Mouse (Mus musculus) adipocyte (in vitro differentiated cells): ENCODE data around the gene Aplf.

Experiments
- DNase-seq: peaks from one replicate; pipeline ENCODE4 v3.0.0-alpha.2; 2016; ENCODE audit warnings: low spot score

Aplf gene

DNA sequence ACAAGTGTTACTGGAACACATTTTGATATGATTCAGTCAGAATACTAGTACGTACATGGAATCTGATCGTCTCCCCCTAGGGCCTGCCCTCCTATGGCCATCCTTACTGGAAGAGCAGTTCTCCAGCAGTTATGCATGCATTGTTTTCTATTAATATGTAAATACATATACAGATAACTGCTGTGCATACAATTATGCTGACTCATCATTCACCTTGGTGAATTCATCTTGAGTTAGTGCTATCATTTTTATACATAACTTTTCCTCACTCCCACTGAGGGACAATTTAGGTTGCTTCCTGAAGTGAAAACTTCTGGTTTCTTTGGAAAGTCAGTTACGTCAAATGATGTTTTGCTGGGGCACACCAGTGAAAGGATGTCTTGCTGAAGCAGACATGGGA lies 48.8 kb downstream of the Aplf start:
- DNase-seq: no peak

DNA sequence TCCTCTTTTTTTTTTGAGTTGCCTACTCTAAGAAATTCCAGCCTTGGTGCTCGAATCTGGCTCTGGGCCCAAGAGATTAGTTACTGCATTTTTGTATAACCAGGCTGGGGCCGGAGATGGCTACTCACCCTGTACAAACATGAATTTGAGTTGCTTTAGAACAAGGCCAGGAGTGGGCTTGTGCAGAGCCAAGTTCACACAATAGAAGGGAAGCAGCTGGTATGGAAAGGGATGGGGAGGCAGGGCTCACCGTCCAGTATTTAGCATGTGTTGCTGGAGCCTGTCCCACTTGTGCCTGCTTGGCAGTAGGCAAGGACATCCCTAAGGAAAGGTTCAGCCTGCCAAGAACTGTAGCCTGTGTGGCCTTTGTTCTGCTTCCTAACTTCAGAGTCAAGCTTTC lies 50.7 kb downstream of the Aplf start:
- peak; percentile 86 for DNase-seq

DNA sequence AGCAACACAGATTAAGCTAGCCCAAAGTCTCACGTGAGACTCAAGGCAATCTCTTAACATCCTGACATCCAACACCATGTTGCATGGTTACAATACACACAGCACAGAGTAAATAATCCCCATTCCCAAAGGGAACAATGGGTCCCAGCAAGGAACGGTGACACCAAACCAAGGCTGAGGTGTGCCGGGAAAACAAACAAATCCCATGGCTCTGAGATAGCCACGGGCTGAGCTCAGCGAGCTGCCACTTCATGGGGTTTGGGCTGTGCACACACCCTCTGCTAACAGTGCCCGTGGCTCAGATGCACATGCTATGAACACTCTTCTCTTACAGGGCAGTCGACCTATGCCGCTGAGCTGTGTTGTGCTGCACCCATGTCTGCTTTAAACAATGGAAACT lies 54.0 kb downstream of the Aplf start:
- no peak for DNase-seq

DNA sequence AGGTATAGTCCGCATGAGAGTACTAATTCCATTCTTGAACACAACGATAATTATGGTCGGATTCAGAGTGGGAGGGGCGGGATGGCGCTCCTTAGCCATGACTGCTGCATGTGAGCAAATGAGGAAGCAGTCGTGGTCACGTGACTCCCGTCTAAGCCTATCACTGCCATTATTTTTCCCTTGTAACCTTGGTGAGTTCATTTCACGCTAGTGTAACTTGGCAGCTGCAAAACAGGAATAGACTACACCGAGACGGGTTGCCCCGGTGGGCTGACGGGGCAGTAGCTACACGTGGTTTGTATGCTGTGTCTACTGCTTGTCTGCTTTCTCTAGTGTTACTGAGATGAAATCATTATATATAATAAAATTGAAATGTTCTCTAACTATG lies 56.3 kb downstream of the Aplf start:
- DNase-seq: no peak

DNA sequence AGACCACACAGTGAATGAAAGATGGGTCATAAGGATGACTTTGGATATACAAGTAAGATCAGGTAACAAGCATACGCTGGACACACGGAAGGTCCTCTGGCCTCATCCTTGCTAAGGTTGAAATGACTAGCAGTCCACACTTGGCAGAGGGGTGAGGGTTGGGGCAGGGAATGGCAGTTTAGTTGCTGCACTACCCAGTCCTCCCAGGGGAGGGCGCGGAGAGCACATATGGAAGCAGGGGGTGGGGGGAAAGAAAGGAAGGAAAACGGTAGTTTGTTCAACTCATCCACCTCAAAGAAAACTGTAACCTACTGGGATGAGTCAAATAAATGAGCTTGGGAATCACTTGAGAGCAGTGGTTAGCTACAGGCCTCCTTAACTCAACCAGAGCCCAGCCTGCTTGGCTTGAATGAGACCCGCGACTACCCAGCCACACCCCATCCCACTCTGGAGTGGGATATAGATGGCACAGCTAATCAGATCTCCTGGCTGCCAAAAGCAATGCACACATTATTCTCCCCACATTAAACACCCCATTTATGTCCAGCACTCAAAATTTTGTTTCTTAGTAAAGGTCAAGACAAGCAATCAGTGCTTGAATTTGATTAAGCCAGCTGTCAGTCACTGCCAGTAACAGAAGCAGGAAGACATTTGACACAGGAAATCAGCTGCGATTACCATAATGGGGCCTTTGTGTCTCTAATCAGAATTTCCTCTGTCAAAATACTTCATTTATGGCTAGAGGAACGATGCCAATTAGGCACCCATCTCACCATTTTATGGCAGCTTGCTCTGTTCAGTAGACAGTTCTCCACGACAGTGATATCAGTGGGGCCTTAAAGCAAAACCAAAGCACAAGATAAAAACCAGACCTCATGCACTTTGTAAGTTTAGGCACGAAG lies 56.9 kb downstream of the Aplf start:
- peak; percentile 21 for DNase-seq

DNA sequence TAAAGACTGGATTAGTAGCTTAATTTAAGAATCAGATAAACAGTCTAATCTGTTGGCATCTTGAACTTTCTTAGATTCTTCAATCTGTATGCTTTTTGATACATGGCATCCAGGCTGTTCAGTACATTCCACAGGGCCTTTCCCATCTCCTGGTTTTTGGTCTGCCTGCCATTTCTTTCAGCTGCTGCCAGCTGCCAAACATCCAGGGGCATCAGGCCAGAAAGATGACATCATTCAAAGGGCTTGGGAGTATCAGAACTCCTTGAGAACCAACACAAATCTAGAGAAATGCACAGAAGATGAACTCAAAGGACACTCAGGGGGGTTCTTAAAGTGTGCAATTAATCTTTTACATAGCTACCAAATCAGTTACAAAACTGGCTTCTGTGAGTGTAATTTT lies 72.2 kb downstream of the Aplf start:
- DNase-seq: peak; percentile 66

DNA sequence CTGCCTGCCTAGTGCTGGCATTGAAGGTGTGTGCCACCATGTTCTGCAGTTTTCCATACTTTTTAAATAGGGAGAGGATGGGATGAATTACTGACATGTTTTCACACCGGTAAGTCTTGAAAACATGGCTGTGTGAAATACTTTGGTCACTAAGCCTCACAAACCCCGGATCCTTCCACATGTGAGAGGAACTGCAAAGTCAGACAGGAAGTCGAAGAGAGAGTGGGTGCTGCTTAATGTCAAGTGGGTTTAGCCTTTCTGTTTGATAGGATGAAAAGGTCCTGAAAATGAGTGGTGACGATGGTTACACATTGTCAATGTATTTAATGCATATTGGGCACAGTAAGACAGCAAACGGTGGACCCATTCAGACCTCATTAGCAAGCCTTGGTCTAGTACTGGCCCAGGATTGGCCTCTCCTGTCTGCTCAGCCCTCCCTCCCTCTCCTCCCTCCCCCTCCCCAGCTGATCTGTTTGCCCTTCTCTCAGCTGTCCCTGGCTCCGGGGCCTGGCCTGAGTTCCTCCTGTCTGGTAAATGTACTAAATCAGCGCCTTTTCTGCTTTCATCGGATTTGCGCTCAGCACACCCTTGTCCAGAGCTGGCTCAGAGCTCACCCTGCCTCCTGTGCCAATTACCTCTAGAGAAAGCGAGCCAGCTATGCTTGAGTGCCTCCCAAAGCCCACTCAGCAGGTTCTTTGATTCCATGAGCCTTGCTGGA lies 74.7 kb downstream of the Aplf start:
- no peak for DNase-seq

DNA sequence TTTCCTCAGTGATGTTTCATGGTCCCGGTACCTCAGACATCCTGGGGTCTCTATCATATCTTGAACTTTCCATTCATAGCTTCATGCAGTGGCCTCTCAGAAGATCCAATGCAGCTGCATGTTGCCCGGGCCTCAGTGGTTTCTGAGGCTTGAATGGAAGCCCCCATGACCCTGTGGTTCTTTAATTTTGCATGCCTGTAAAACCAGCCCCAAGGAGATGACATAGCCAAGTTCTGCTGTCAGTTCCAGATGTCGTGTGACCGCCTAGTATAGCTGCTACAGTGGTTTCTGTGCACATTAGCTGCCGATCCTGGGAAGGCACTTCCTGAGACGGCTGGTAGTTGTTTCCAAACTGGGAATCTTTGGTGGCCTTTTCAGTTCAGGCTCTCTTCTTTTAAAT lies 77.8 kb downstream of the Aplf start:
- no peak for DNase-seq

DNA sequence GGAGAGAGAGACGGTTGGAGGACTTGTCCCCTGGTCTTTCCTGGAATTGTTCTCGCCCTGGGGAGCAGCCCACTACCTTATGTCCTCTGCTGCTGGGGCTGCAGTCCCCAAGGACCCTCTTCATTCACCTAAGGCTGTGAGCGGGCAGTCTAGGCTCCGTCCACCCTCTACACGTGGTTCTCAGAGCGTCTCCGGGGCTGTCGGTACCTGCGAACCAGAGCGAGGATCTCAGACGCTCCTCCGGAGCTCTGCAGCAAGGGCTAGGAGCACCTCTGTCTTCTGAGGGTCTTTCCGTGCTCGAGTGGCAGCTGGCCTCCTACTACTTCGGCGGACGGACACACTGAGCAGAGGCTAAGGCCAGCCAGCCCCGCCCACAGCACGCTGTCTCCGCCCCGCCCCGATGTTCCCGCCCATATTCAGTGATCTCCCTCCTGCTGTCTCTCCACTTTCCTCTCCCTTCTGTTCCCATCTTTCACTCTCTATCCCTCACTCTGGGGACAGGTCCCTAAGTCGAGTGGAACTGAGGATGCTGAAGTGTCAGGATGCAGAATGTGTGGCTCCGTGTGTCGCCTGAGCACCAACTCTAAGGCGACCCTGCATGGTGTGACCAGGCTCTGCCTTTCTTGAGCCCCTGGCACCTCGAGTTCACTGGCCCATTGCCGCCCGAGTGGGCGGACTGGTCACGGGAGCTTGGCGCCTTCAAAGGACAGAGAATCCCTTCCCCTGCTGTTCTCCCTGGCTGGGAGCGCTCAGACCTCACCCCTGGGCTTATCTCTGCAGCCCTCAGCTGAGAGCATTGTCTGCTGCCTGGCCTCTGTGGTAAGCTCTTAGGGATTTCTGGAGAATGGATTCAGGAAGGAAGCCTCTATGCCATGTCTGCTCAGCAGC lies 81.4 kb downstream of the Aplf start, which contains the start of gene Prokr1:
Prokr1 (minus strand) TSS at position 350 of the 888 bp plus-strand sequence.
- DNase-seq: no peak

DNA sequence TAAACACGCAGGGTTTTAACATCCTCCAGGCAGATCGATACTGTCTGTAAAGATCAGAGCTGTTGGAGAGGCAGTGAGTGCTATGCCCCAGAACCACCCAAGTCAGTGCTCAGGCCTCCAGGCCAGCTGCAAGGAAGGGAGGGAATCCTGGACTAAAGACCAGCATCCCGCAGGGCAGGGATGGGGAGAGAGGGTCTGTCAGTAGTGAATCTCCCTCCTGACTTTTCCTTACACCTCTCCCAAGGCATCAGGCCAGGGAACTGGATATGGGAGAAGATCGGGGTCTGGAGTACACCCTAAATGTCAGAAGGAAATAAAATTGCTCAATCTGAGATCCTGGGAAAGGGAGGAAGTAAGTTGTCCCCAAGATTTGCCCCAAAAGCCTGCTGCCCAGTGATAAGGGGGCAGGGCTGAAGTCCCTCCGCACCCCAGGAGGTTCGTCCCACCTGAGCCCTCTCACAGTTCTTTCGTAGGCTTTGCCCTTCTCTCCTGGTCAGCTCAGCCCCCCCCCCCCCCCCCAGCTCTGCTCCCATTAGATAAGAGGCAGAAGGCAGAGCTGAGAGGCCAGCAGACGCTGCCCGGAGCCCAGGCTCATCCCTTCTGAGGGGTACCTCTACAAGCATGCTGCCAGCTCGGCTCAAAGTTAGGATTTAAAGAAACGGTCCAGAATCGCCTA lies 82.1 kb downstream of the Aplf start:
- no peak for DNase-seq

DNA sequence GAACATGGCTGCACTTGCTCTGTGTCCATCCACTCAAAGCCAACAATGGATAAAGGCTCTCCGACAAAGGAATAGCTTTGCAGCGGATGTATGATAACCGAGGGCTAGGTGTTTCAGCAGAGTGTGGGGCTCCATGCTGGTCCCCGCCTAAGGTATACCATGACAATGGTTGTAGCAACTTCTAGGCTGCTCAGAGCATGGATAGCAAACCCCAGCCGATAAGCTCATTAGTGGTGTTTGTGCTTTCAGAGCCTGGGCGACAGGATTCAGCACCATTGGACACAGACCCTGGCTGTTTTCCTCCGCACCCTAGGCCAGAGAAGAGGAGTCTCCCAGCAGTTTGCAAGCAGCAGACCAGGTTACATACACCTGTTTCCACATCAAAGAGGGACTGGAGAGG lies 88.0 kb downstream of the Aplf start:
- DNase-seq: no peak

DNA sequence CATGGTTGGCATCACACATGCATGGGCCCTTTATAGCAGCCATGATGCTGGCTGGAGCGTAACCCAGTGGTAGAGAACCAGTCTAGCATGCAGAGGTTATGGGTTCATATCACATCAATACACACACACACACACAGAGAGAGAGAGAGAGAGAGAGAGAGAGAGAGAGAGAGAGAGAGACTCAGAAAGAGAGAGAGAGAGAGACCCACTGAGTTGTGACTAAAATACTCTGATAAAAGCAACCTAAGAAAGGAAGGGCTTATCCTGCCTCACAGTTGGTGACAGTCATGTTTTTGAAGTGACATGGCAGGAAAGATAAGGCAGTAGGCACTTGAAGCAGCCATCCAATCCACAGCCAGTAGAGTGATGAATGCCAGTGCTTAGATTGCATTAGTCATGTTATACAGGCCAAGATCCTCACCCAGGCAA lies 88.8 kb downstream of the Aplf start:
- DNase-seq: no peak

DNA sequence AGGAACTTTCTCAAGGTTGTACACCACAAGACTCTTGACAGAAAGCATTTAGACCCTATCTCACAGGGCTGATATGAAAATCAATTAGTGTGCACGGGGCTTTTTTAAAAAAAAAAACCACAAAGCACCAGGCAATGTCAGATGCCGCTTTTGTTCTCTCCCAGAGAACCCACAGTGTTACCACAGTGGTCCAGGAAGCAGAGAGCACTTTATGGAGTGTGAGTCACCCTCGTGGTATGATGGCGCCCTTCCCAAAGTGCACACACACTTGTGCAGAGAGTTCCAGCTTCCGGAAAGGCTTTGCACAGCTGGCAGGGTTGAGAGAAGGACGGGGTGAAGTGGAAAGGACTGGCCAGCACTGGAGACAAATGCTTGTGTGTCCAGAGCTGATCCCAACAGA lies 89.5 kb downstream of the Aplf start:
- peak; percentile 69 for DNase-seq

DNA sequence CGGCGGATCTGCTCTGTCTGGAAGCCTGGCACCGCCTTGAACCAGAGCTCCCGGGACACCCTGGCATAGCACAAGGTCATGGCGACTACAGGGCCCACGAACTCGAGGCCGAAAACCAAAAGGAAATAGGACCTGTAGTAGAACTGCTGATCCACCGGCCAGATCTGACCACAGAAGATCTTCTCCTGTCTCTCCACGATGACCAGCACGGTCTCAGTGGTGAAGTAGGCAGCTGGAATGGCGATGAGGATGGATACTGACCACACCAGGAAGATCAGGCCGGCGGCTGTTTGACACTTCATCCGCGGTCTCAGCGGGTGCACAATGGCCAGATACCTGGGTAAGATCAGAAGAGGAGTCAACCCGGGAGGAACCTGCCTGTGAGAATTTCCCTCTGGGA lies 90.4 kb downstream of the Aplf start:
- no peak for DNase-seq

DNA sequence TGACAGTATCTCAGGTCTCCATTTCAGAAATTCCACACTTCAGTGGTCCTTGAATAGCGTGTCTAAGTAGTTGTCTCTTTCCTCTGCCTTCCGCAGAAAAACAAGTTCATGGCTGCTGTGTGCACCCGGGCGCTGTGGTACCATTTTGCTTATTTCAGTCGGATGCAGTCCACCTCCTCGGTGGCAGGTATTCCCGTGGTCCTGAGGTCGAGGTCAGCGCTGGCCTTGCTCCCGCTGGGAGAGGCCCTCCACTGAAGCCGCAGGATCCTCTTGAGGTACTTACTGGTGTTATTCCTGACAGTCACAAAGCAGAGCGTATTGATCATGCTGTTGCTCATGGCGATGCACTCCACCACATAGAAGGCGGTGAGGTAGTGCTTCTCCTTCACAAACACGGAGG lies 90.9 kb downstream of the Aplf start:
- DNase-seq: no peak
